Mouse (Mus musculus) frontal cortex, postnatal 36 days (tissue): ENCODE results near the gene Dbx2.

Experiments
- DNase-seq, 2 experiments: peaks; one replicate each; pipeline ENCODE4 v3.0.0; 2022; ENCODE audit warnings: low spot score in 2 of 2

Gene Dbx2

GRCm38 (mm10) chr15:95655860-95656259 lies at the start of gene Dbx2:
Gene Dbx2 (minus strand): TSS chr15:95655960.
- DNase-seq: no peak

- DNase-seq: no peak
These were observed 46.4 kb upstream of the Dbx2 start for GRCm38 (mm10) chr15:95702206-95702605.

- no peak for DNase-seq
These were observed 45.8 kb upstream of the Dbx2 start for GRCm38 (mm10) chr15:95701573-95701972.

GRCm38 (mm10) chr15:95699371-95699770 lies 43.6 kb upstream of the Dbx2 start:
- no peak for DNase-seq

- DNase-seq: peak; percentile 30 to 52
These were observed 38.0 kb upstream of the Dbx2 start for GRCm38 (mm10) chr15:95693759-95694158.

- no peak for DNase-seq
These were observed 35.8 kb upstream of the Dbx2 start for GRCm38 (mm10) chr15:95691594-95691993.

- no peak for DNase-seq
These were observed 35.4 kb upstream of the Dbx2 start for GRCm38 (mm10) chr15:95691129-95691528.

- no peak for DNase-seq
These were observed 26.9 kb upstream of the Dbx2 start for GRCm38 (mm10) chr15:95682620-95683019.

GRCm38 (mm10) chr15:95675645-95676044 lies 19.9 kb upstream of the Dbx2 start:
- no peak for DNase-seq

- DNase-seq: peak; percentile 54 to 55
These were observed 19.4 kb upstream of the Dbx2 start for GRCm38 (mm10) chr15:95675176-95675575.

- DNase-seq: peak; percentile 45 to 60
These were observed 11.4 kb upstream of the Dbx2 start for GRCm38 (mm10) chr15:95667209-95667608.

GRCm38 (mm10) chr15:95665002-95665401 lies 9.2 kb upstream of the Dbx2 start:
- no peak for DNase-seq

- no peak for DNase-seq
These were observed 6.0 kb upstream of the Dbx2 start for GRCm38 (mm10) chr15:95661718-95662117.

- no peak for DNase-seq
These were observed 4.6 kb upstream of the Dbx2 start for GRCm38 (mm10) chr15:95660368-95660767.

GRCm38 (mm10) chr15:95654211-95654897 lies 1.4 kb downstream of the Dbx2 start:
- DNase-seq: no peak

- DNase-seq: no peak
These were observed 1.9 kb downstream of the Dbx2 start for GRCm38 (mm10) chr15:95653812-95654210.

GRCm38 (mm10) chr15:95652898-95653707 lies 2.7 kb downstream of the Dbx2 start:
- no peak for DNase-seq

- no peak for DNase-seq
These were observed 3.9 kb downstream of the Dbx2 start for GRCm38 (mm10) chr15:95651824-95652223.

- DNase-seq: no peak
These were observed 12.2 kb downstream of the Dbx2 start for GRCm38 (mm10) chr15:95643505-95644029.

GRCm38 (mm10) chr15:95640347-95640746 lies 15.4 kb downstream of the Dbx2 start:
- peak in 1 of 2 experiments; percentile 22 for DNase-seq

GRCm38 (mm10) chr15:95639829-95640134 lies 16.0 kb downstream of the Dbx2 start:
- no peak for DNase-seq

GRCm38 (mm10) chr15:95639115-95639828 lies 16.5 kb downstream of the Dbx2 start:
- DNase-seq: no peak
